Mouse (Mus musculus) embryo, embryonic 9.5 days (tissue): Measurements from ENCODE around the gene Dkk3.
"Not testable (repeated sequence)": the region's sequence is repeated elsewhere in the genome, so short reads cannot be mapped to it uniquely, and the experiment has no call there.

ENCODE experiments used
- DNase-seq: peaks from one replicate; pipeline ENCODE4 v3.0.0-alpha.2; 2017; ENCODE audit errors: extremely low spot score

Dkk3 gene

GRCm38 (mm10) chr7:112130660-112131059 is 28.2 kb downstream of the Dkk3 start:
- DNase-seq = no peak

- no peak for DNase-seq
Observed at GRCm38 (mm10) chr7:112129851-112130250, 29.0 kb downstream of the Dkk3 start.

GRCm38 (mm10) chr7:112128810-112129209 is 30.0 kb downstream of the Dkk3 start:
- no peak for DNase-seq

GRCm38 (mm10) chr7:112127954-112128353 is 30.9 kb downstream of the Dkk3 start:
- no peak for DNase-seq

GRCm38 (mm10) chr7:112127085-112127637 is 31.7 kb downstream of the Dkk3 start:
- no peak for DNase-seq

GRCm38 (mm10) chr7:112125625-112126260 is 33.1 kb downstream of the Dkk3 start:
- no peak for DNase-seq

GRCm38 (mm10) chr7:112123612-112124011 is 35.2 kb downstream of the Dkk3 start:
- DNase-seq = no peak

- peak; percentile 9 for DNase-seq
Observed at GRCm38 (mm10) chr7:112121866-112122500, 36.9 kb downstream of the Dkk3 start.

- DNase-seq = peak; percentile 23
Observed at GRCm38 (mm10) chr7:112120861-112121810, 37.7 kb downstream of the Dkk3 start.

- no peak for DNase-seq
Observed at GRCm38 (mm10) chr7:112119248-112119647, 39.6 kb downstream of the Dkk3 start.

GRCm38 (mm10) chr7:112118086-112118485 is 40.8 kb downstream of the Dkk3 start:
- DNase-seq = no peak

- DNase-seq = no peak
Observed at GRCm38 (mm10) chr7:112117501-112117900, 41.4 kb downstream of the Dkk3 start.

- no peak for DNase-seq
Observed at GRCm38 (mm10) chr7:112110638-112111372, 48.1 kb downstream of the Dkk3 start.

- DNase-seq = no peak
Observed at GRCm38 (mm10) chr7:112108757-112109156, 50.1 kb downstream of the Dkk3 start.

- DNase-seq = no peak
Observed at GRCm38 (mm10) chr7:112103816-112104215, 55.0 kb downstream of the Dkk3 start.

GRCm38 (mm10) chr7:112102933-112103332 is 55.9 kb downstream of the Dkk3 start:
- DNase-seq = no peak

- no peak for DNase-seq
Observed at GRCm38 (mm10) chr7:112100887-112101286, 58.0 kb downstream of the Dkk3 start.

- DNase-seq = not testable (repeated sequence)
Observed at GRCm38 (mm10) chr7:112094923-112095322, 63.9 kb downstream of the Dkk3 start.

GRCm38 (mm10) chr7:112086186-112086585 is 72.7 kb downstream of the Dkk3 start:
- no peak for DNase-seq

- DNase-seq = peak; percentile 82
Observed at GRCm38 (mm10) chr7:112085062-112085461, 73.8 kb downstream of the Dkk3 start.

GRCm38 (mm10) chr7:112084222-112084621 is 74.6 kb downstream of the Dkk3 start:
- no peak for DNase-seq
